Mouse (Mus musculus): ENCODE results near the gene Acbd3. TPM values are rescaled to one million over a fixed set of nuclear protein-coding genes. Genes with fewer than 3 reads are reported as not detected.

Acbd3 gene
- polyA plus RNA-seq, 1 experiment from 2014 or later, result 27.1 TPM

DNA sequence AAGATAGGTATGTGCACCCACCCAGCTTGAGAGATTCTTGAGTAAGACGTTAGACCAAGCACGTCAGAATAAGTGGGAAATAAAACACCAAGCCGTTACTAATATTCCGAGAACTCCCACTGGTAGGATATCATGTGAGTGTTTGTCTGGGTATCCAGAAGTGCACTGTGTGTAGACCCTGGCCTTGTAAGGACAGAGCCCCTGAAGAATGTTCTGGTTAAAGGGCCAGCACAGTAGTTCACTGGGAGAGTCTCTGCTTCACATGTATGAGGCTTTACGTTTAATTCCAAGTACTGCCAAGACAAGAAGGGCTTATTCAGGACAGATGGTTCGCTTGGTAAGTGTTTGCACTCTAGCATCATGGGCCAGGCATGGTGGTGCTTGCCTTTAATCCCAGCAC lies 6.4 kb upstream of the Acbd3 start:
- H3K4me3 ChIP-seq (replicated peaks; ENCODE audit: low read length), result no peak overlapping the region
- H3K27me3 ChIP-seq (ENCODE audit: control insufficient read depth, insufficient read depth, low read length), result no peaks in the 10 kb centered on the region
- H3K36me3 ChIP-seq (replicated peaks; ENCODE audit: control insufficient read depth, insufficient read depth), result no peaks in the 10 kb centered on the region
- H3K9ac ChIP-seq, result no peak overlapping the region
- H3K4me2 ChIP-seq (replicated peaks), result no peak overlapping the region
- no peak for ATAC-seq (ENCODE audit: low FRiP score)
- no peaks in the 10 kb centered on the region for H3K4me1 ChIP-seq (replicated peaks; ENCODE audit: control insufficient read depth, insufficient read depth, low read length)
- no peaks in the 10 kb centered on the region for H3K9me3 ChIP-seq (ENCODE audit: control insufficient read depth, low read length)
- no peak for DNase-seq (ENCODE audit: low spot score)
- H3K27ac ChIP-seq, result no peak overlapping the region
- 85% methylated on average over 6 of the region's 6 CpGs for WGBS

GRCm38 (mm10) chr1:180719951-180720689 lies 5.7 kb upstream of the Acbd3 start:
- Histone ChIP-seq H3K36me3 (replicated peaks; ENCODE audit: control insufficient read depth, insufficient read depth) (no peaks in the 10 kb centered on the region), H3K4me2 (replicated peaks) (no peak overlapping the region), H3K4me3 (replicated peaks; ENCODE audit: low read length) (no peak overlapping the region), H3K27ac (no peak overlapping the region), H3K9ac (no peak overlapping the region), H3K4me1 (replicated peaks; ENCODE audit: control insufficient read depth, insufficient read depth, low read length) (no peaks in the 10 kb centered on the region; the same call in 1 of the 2 replicates), H3K27me3 (ENCODE audit: control insufficient read depth, insufficient read depth, low read length) (no peaks in the 10 kb centered on the region), H3K9me3 (ENCODE audit: control insufficient read depth, low read length) (no peaks in the 10 kb centered on the region)
- ATAC-seq (ENCODE audit: low FRiP score), result peak; percentile 53; the same call in 1 of the 2 replicates
- peak; percentile 82 for DNase-seq (ENCODE audit: low spot score)
- 44% methylated on average over 5 of the region's 5 CpGs for WGBS

DNA sequence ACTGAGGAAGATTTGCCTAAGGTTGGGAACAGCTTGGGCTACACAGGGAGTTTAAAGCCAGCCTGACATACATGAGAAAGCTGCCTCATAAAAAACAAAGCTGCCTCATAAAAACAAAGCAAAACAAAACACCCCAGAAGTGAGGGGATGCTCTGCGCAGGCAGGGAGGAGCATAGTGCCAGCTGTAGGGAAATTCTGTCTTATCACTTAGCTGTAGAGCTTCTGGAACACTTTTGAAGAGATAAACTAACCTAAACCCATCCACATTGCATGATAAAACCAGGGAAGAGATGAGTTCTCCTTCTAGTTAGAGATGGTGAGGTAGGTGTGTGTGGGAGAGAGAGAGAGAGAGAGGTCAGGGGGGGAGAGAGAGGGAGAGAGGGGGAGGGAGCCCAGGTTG lies 3.2 kb upstream of the Acbd3 start:
- WGBS, result 57% methylated on average over 1 of the region's 1 CpGs
- Histone ChIP-seq H3K27me3 (ENCODE audit: control insufficient read depth, insufficient read depth, low read length) (no peaks in the 10 kb centered on the region), H3K27ac (no peak overlapping the region), H3K4me3 (replicated peaks; ENCODE audit: low read length) (no peak overlapping the region), H3K9ac (no peak overlapping the region), H3K4me2 (replicated peaks) (no peak overlapping the region), H3K9me3 (ENCODE audit: control insufficient read depth, low read length) (no peaks in the 10 kb centered on the region), H3K4me1 (replicated peaks; ENCODE audit: control insufficient read depth, insufficient read depth, low read length) (peaks cover 12% of the 10 kb centered on the region), H3K36me3 (replicated peaks; ENCODE audit: control insufficient read depth, insufficient read depth) (no peaks in the 10 kb centered on the region)
- ATAC-seq (ENCODE audit: low FRiP score) (no peak), DNase-seq (ENCODE audit: low spot score) (no peak)

DNA sequence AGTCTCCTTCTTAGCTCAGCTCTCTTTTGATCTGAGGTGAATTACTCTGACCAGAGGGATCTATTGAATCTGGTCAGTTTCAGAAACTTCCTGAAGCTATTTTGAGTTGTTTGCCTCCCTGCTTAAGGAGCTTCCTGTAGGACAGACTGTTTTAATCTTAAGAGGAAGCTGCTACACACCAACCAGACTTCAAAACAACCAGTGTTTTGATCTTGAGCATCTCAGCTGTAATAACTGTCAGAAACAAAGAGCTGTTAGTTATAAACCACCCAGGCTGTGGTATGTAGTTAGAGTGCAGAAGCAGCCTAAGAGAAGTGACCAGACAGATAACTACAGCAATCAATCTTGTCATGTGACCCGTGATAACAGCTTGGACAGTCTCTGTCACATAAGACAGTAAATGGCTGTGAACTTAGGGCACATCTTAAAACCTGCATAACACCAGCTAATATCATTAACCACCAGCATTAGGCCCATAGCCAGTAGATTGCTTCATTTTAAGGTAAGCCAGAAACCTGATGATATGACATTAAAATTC lies 2.1 kb upstream of the Acbd3 start:
- Histone ChIP-seq H3K9me3 (ENCODE audit: control insufficient read depth, low read length) (no peaks in the 10 kb centered on the region), H3K27ac (no peak overlapping the region), H3K4me2 (replicated peaks) (no peak overlapping the region), H3K36me3 (replicated peaks; ENCODE audit: control insufficient read depth, insufficient read depth) (no peaks in the 10 kb centered on the region), H3K27me3 (ENCODE audit: control insufficient read depth, insufficient read depth, low read length) (no peaks in the 10 kb centered on the region), H3K4me1 (replicated peaks; ENCODE audit: control insufficient read depth, insufficient read depth, low read length) (peaks cover 21% of the 10 kb centered on the region), H3K4me3 (replicated peaks; ENCODE audit: low read length) (no peak overlapping the region), H3K9ac (no peak overlapping the region)
- WGBS, result 78% methylated on average over 1 of the region's 1 CpGs
- ATAC-seq (ENCODE audit: low FRiP score) (no peak), DNase-seq (ENCODE audit: low spot score) (no peak)

- H3K9me3 ChIP-seq (ENCODE audit: control insufficient read depth, low read length), result no peaks in the 10 kb centered on the region
- H3K27ac ChIP-seq, result peak overlapping the region; percentile 89
- H3K36me3 ChIP-seq (replicated peaks; ENCODE audit: control insufficient read depth, insufficient read depth), result no peaks in the 10 kb centered on the region
- peak overlapping the region; percentile 97 for H3K4me3 ChIP-seq (replicated peaks; ENCODE audit: low read length)
- no peaks in the 10 kb centered on the region for H3K27me3 ChIP-seq (ENCODE audit: control insufficient read depth, insufficient read depth, low read length)
- under 1% methylated on average over 39 of the region's 42 CpGs for WGBS
- peaks cover 30% of the 10 kb centered on the region for H3K4me1 ChIP-seq (replicated peaks; ENCODE audit: control insufficient read depth, insufficient read depth, low read length)
- peak; percentile 61 for ATAC-seq (ENCODE audit: low FRiP score)
- peak overlapping the region; percentile 77 for H3K4me2 ChIP-seq (replicated peaks)
- peak overlapping the region; percentile 96 for H3K9ac ChIP-seq
- DNase-seq (ENCODE audit: low spot score), result no peak
Observed at GRCm38 (mm10) chr1:180726183-180726582, 340 bp downstream of the Acbd3 start.

DNA sequence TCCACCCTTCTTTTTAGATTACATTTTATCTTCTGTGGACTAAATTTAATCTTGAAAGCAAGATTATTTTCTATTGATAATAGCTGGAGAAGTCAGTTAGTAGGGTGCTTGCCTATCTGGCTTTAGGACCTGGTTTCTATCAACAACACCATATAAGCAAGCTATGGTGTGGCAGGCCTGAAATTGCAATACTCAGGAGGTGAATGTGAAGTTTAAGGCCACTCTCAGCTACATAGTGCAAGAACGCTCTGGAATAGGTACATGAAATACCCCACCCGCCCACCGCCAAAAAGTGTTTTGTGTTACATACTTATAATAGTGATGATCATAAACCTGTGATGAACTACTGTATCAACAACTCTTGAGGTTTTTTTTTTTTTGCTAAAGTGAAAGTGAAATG lies 3.4 kb downstream of the Acbd3 start:
- H3K9me3 ChIP-seq (ENCODE audit: control insufficient read depth, low read length), result no peaks in the 10 kb centered on the region
- no peak for DNase-seq (ENCODE audit: low spot score)
- no peak overlapping the region for H3K4me3 ChIP-seq (replicated peaks; ENCODE audit: low read length)
- no peaks in the 10 kb centered on the region for H3K27me3 ChIP-seq (ENCODE audit: control insufficient read depth, insufficient read depth, low read length)
- H3K9ac ChIP-seq, result no peak overlapping the region
- H3K4me1 ChIP-seq (replicated peaks; ENCODE audit: control insufficient read depth, insufficient read depth, low read length), result peaks cover 30% of the 10 kb centered on the region
- H3K36me3 ChIP-seq (replicated peaks; ENCODE audit: control insufficient read depth, insufficient read depth), result peaks cover 6% of the 10 kb centered on the region
- no peak for ATAC-seq (ENCODE audit: low FRiP score)
- H3K4me2 ChIP-seq (replicated peaks), result no peak overlapping the region
- 93% methylated on average over 3 of the region's 3 CpGs for WGBS
- no peak overlapping the region for H3K27ac ChIP-seq

GRCm38 (mm10) chr1:180747827-180748226 lies 22.0 kb downstream of the Acbd3 start:
- Histone ChIP-seq H3K4me2 (replicated peaks) (no peak overlapping the region), H3K27ac (no peak overlapping the region), H3K27me3 (ENCODE audit: control insufficient read depth, insufficient read depth, low read length) (no peaks in the 10 kb centered on the region), H3K36me3 (replicated peaks; ENCODE audit: control insufficient read depth, insufficient read depth) (peaks cover 89% of the 10 kb centered on the region), H3K4me1 (replicated peaks; ENCODE audit: control insufficient read depth, insufficient read depth, low read length) (no peaks in the 10 kb centered on the region), H3K9me3 (ENCODE audit: control insufficient read depth, low read length) (no peaks in the 10 kb centered on the region), H3K9ac (no peak overlapping the region), H3K4me3 (replicated peaks; ENCODE audit: low read length) (no peak overlapping the region)
- ATAC-seq (ENCODE audit: low FRiP score) (no peak), DNase-seq (ENCODE audit: low spot score) (no peak)

DNA sequence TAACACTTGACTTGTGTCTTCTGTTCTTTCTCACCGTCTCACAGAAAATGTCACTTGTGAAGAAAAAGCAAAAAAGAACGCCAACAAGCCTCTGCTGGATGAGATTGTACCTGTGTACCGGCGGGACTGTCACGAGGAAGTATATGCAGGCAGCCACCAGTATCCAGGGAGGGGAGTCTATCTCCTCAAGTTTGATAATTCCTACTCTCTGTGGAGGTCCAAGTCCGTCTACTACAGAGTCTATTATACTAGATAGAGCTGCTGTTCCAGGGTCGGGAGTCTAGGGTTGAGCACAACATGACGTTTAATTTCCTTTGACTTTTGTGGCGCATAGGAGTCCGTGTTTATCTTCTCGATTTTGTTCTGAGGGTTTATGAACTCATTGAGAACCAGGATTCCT lies 26.3 kb downstream of the Acbd3 start:
- H3K4me2 ChIP-seq (replicated peaks), result no peak overlapping the region
- no peaks in the 10 kb centered on the region for H3K27me3 ChIP-seq (ENCODE audit: control insufficient read depth, insufficient read depth, low read length)
- peaks cover 67% of the 10 kb centered on the region for H3K36me3 ChIP-seq (replicated peaks; ENCODE audit: control insufficient read depth, insufficient read depth)
- DNase-seq (ENCODE audit: low spot score), result no peak
- WGBS, result 94% methylated on average over 11 of the region's 11 CpGs
- no peaks in the 10 kb centered on the region for H3K4me1 ChIP-seq (replicated peaks; ENCODE audit: control insufficient read depth, insufficient read depth, low read length)
- no peak overlapping the region for H3K27ac ChIP-seq
- H3K9ac ChIP-seq, result no peak overlapping the region
- no peak overlapping the region for H3K4me3 ChIP-seq (replicated peaks; ENCODE audit: low read length)
- ATAC-seq (ENCODE audit: low FRiP score), result no peak
- no peaks in the 10 kb centered on the region for H3K9me3 ChIP-seq (ENCODE audit: control insufficient read depth, low read length)

DNA sequence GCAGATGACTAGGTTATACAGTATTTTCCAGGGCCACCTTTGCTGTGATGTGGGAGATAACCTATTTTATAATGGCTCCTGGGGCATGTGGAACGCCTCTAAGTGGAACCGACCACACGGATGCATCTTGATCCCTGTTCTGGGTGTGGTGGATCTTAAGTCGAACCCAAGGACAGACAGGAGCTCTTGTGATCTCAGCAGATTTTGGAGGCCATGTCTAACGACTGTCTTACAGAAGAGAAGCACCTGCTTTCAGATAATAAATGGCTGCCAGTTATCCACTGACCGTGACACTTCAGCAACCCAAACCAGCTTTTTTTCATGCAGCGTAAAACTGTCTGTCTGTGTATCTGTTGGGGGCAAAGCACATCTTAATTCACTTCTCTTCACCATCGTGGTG lies 28.5 kb downstream of the Acbd3 start:
- no peaks in the 10 kb centered on the region for H3K9me3 ChIP-seq (ENCODE audit: control insufficient read depth, low read length)
- no peak overlapping the region for H3K9ac ChIP-seq
- no peak overlapping the region for H3K4me2 ChIP-seq (replicated peaks)
- no peak overlapping the region for H3K4me3 ChIP-seq (replicated peaks; ENCODE audit: low read length)
- no peaks in the 10 kb centered on the region for H3K27me3 ChIP-seq (ENCODE audit: control insufficient read depth, insufficient read depth, low read length)
- H3K36me3 ChIP-seq (replicated peaks; ENCODE audit: control insufficient read depth, insufficient read depth), result peaks cover 47% of the 10 kb centered on the region
- DNase-seq (ENCODE audit: low spot score) (no peak), ATAC-seq (ENCODE audit: low FRiP score) (no peak)
- H3K27ac ChIP-seq, result no peak overlapping the region
- WGBS, result 91% methylated on average over 8 of the region's 8 CpGs
- no peaks in the 10 kb centered on the region for H3K4me1 ChIP-seq (replicated peaks; ENCODE audit: control insufficient read depth, insufficient read depth, low read length)
